Mouse (Mus musculus) G1E-ER4 (cell line): ENCODE data around the gene Pparg. TPM values are rescaled to one million over a fixed set of nuclear protein-coding genes. Genes with fewer than 3 reads are reported as not detected.
A peak's percentile ranks its signal among the peaks of the same experiment; 100 is the strongest.

ENCODE experiments used
- GATA1 ChIP-seq: IDR thresholded peaks from one replicate; pipeline ENCODE4 v1.8.0; 2012; ENCODE audit warnings: low read length, inconsistent platforms
- polyA plus RNA-seq: library from polyadenylated mRNA; stranded (reverse); fragments of >175 nt; gene quantifications from 2 replicates; pipeline ENCODE4 v1.2.3, GENCODE M21; 2012

Pparg gene
- polyA plus RNA-seq, 1 experiment: not detected

GRCm38 (mm10) chr6:115418964-115419363, 58.2 kb downstream of the Pparg start:
- no peak for TF ChIP-seq GATA1

GRCm38 (mm10) chr6:115420963-115421362, 60.2 kb downstream of the Pparg start:
- TF ChIP-seq GATA1: no peak

GRCm38 (mm10) chr6:115421665-115422064, 60.9 kb downstream of the Pparg start:
- TF ChIP-seq GATA1: no peak

- TF ChIP-seq GATA1: no peak
These were observed 63.7 kb downstream of the Pparg start for GRCm38 (mm10) chr6:115424433-115424832.

GRCm38 (mm10) chr6:115432726-115433125, 72.0 kb downstream of the Pparg start:
- no peak for TF ChIP-seq GATA1

GRCm38 (mm10) chr6:115434054-115434453, 73.3 kb downstream of the Pparg start:
- TF ChIP-seq GATA1: peak; percentile 24

GRCm38 (mm10) chr6:115434816-115435215, 74.1 kb downstream of the Pparg start:
- TF ChIP-seq GATA1: no peak

- peak; percentile 67 for TF ChIP-seq GATA1
These were observed 79.7 kb downstream of the Pparg start for GRCm38 (mm10) chr6:115440231-115441006.

GRCm38 (mm10) chr6:115452501-115452900, 91.8 kb downstream of the Pparg start:
- no peak for TF ChIP-seq GATA1

- no peak for TF ChIP-seq GATA1
These were observed 102.1 kb downstream of the Pparg start for GRCm38 (mm10) chr6:115462743-115463337.

GRCm38 (mm10) chr6:115463338-115463737, 102.6 kb downstream of the Pparg start:
- TF ChIP-seq GATA1: no peak

- no peak for TF ChIP-seq GATA1
These were observed 103.9 kb downstream of the Pparg start for GRCm38 (mm10) chr6:115464661-115465060.

- TF ChIP-seq GATA1: no peak
These were observed 104.7 kb downstream of the Pparg start for GRCm38 (mm10) chr6:115465463-115465862.

- TF ChIP-seq GATA1: no peak
These were observed 105.1 kb downstream of the Pparg start for GRCm38 (mm10) chr6:115465876-115466275.

- no peak for TF ChIP-seq GATA1
These were observed 105.8 kb downstream of the Pparg start for GRCm38 (mm10) chr6:115466601-115467000.

- TF ChIP-seq GATA1: no peak
These were observed 109.2 kb downstream of the Pparg start for GRCm38 (mm10) chr6:115469666-115470581.
